In the genomic region with DNA sequence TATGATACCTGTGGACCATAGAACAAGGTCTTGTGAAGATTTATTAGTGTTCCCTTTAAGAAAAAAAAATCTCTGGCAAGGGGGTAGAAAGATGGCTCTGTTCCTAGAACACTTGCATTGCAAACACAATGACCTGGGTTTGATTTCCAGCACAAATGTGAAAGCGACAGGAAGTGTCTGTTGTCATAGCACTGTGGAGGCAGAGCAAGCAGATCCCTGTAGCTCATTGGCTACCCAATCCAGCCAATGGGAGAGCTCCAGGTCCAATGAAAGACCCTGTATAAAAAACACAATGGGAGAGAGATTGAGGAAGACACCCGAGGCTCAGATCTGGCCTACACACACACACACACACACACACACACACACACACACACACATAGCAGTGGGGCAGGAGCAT, we compare ENCODE assay signal across 12 mouse cellular contexts. TPM values are rescaled to one million over a fixed set of nuclear protein-coding genes. Genes with fewer than 3 reads are reported as not detected.
DNase-seq lines count a peak whose midpoint lies in the region; ATAC-seq and TF ChIP-seq lines count a peak whose summit lies in the region.
"Had no signal": no experiment of that assay in that cellular context is flagged by ENCODE, and none has a peak within 500 bp of the region (broad histone marks: within the 10 kb centered on the region; RNA-seq: fewer than 3 reads in every experiment).

No protein-coding gene starts in this region.

- no peaks in the 10 kb centered on the region for H3K27me3 ChIP-seq in forebrain, embryonic 12.5 days
- H3K27me3 ChIP-seq in forebrain, embryonic 10.5 days (ENCODE audit: poor library complexity, severe bottlenecking): no peaks in the 10 kb centered on the region
- no peaks in the 10 kb centered on the region; a peak in 2 of 4 replicates for H3K27me3 ChIP-seq in MEL (ENCODE audit: control insufficient read depth in 1 of 2, insufficient read depth in 2 of 2, low read length in 2 of 2)
- H3K27me3 ChIP-seq in forebrain, embryonic 15.5 days: no peaks in the 10 kb centered on the region
- no peaks in the 10 kb centered on the region for H3K27me3 ChIP-seq in midbrain, embryonic 10.5 days (ENCODE audit: low read depth, poor library complexity, severe bottlenecking)
- no peaks in the 10 kb centered on the region for H3K27me3 ChIP-seq in kidney, embryonic 15.5 days

- no peak for TF ChIP-seq CTCF in MEL (IDR thresholded peaks at IDR 0.05 in 2 of 3, conservative IDR thresholded peaks at IDR 0.05 in 1 of 3; ENCODE audit: control insufficient read depth in 1 of 3, insufficient read depth in 1 of 3, low read depth in 2 of 3, low read length in 3 of 3, poor library complexity in 1 of 3, severe bottlenecking in 1 of 3)

- TF ChIP-seq RAD21 in MEL (IDR thresholded peaks at IDR 0.05; ENCODE audit: low read depth, low read length): no peak

- no peak overlapping the region for H3K9ac ChIP-seq in forebrain, embryonic 12.5 days
- no peak overlapping the region for H3K9ac ChIP-seq in MEL (ENCODE audit: control insufficient read depth, low read depth, low read length, poor library complexity, severe bottlenecking)
- H3K9ac ChIP-seq in forebrain, embryonic 15.5 days (replicated peaks): no peak overlapping the region
- no peak overlapping the region for H3K9ac ChIP-seq in kidney, embryonic 15.5 days

- H3K79me2 ChIP-seq in MEL (ENCODE audit: control insufficient read depth, insufficient read depth, low read length, poor library complexity): no peaks in the 10 kb centered on the region

- H3K4me1 ChIP-seq in forebrain, embryonic 12.5 days: 0 out of 2 replicates have a peak, but pooled peaks cover 11% of the 10 kb centered on the region
- 0 out of 2 replicates have a peak, but pooled peaks cover 3% of the 10 kb centered on the region for H3K4me1 ChIP-seq in forebrain, embryonic 10.5 days
- H3K4me1 ChIP-seq in MEL (ENCODE audit: control insufficient read depth in 1 of 2, insufficient read depth in 2 of 2, low read length in 2 of 2): no peaks in the 10 kb centered on the region
- no peaks in the 10 kb centered on the region for H3K4me1 ChIP-seq in forebrain, embryonic 15.5 days
- 0 out of 2 replicates have a peak, but pooled peaks cover 4% of the 10 kb centered on the region for H3K4me1 ChIP-seq in midbrain, embryonic 10.5 days
- H3K4me1 ChIP-seq in kidney, embryonic 15.5 days: no peaks in the 10 kb centered on the region
- H3K4me1 ChIP-seq: heart, embryonic 10.5 days had no signal

- no peaks in the 10 kb centered on the region for H3K9me3 ChIP-seq in forebrain, embryonic 12.5 days
- no peaks in the 10 kb centered on the region for H3K9me3 ChIP-seq in forebrain, embryonic 10.5 days
- H3K9me3 ChIP-seq in MEL (replicated peaks; ENCODE audit: insufficient read depth, low read length): no peaks in the 10 kb centered on the region
- H3K9me3 ChIP-seq in forebrain, embryonic 15.5 days: no peaks in the 10 kb centered on the region
- no peaks in the 10 kb centered on the region for H3K9me3 ChIP-seq in midbrain, embryonic 10.5 days (replicated peaks)
- H3K9me3 ChIP-seq in kidney, embryonic 15.5 days (replicated peaks): no peaks in the 10 kb centered on the region
- H3K9me3 ChIP-seq: heart, embryonic 10.5 days had no signal

- no peaks in the 10 kb centered on the region for H3K36me3 ChIP-seq in forebrain, embryonic 12.5 days (replicated peaks)
- H3K36me3 ChIP-seq in forebrain, embryonic 10.5 days (replicated peaks): no peaks in the 10 kb centered on the region
- no peaks in the 10 kb centered on the region for H3K36me3 ChIP-seq in MEL (ENCODE audit: control insufficient read depth in 1 of 2, insufficient read depth in 2 of 2, low read length in 2 of 2)
- no peaks in the 10 kb centered on the region for H3K36me3 ChIP-seq in forebrain, embryonic 15.5 days
- no peaks in the 10 kb centered on the region for H3K36me3 ChIP-seq in midbrain, embryonic 10.5 days
- H3K36me3 ChIP-seq in kidney, embryonic 15.5 days: no peaks in the 10 kb centered on the region
- H3K36me3 ChIP-seq: heart, embryonic 10.5 days had no signal

- TF ChIP-seq POLR2A in MEL (IDR thresholded peaks at IDR 0.05; ENCODE audit: control insufficient read depth in 1 of 2, insufficient read depth in 1 of 2, low read depth in 1 of 2, low read length in 2 of 2, poor library complexity in 1 of 2): no peak

- no peak for DNase-seq in forebrain, embryonic 10.5 days (ENCODE audit: extremely low spot score, low spot score)
- peak; percentile 21 for DNase-seq in MEL (ENCODE audit: low read depth, low spot score)
- peak; percentile 16 for DNase-seq in midbrain, embryonic 10.5 days (ENCODE audit: low spot score)
- DNase-seq in left cerebral cortex, adult 8-10 months (ENCODE audit: low spot score in 2 of 2): no peak
- DNase-seq in kidney, adult 18-20 months: no peak
- DNase-seq: cerebellum, adult 9-11 months; kidney, postnatal 4 days had no signal

- no peak overlapping the region for H3K4me2 ChIP-seq in forebrain, embryonic 12.5 days
- H3K4me2 ChIP-seq in forebrain, embryonic 15.5 days (replicated peaks): no peak overlapping the region
- no peak overlapping the region for H3K4me2 ChIP-seq in kidney, embryonic 15.5 days

- H3K4me3 ChIP-seq in forebrain, embryonic 12.5 days (replicated peaks): no peak overlapping the region
- no peak overlapping the region for H3K4me3 ChIP-seq in forebrain, embryonic 10.5 days
- H3K4me3 ChIP-seq in MEL (ENCODE audit: control insufficient read depth in 1 of 2, insufficient read depth in 1 of 2, low read depth in 2 of 2, low read length in 2 of 2): no peak overlapping the region
- H3K4me3 ChIP-seq in forebrain, embryonic 15.5 days: no peak overlapping the region
- no peak overlapping the region for H3K4me3 ChIP-seq in midbrain, embryonic 10.5 days
- H3K4me3 ChIP-seq in kidney, embryonic 15.5 days (replicated peaks): no peak overlapping the region
- H3K4me3 ChIP-seq: heart, embryonic 10.5 days had no signal

- no peak for TF ChIP-seq EP300 in MEL (IDR thresholded peaks at IDR 0.05; ENCODE audit: low read depth in 1 of 2, low read length in 2 of 2)

- ATAC-seq in forebrain, embryonic 12.5 days (ENCODE audit: low FRiP score): peak; percentile 70; the same call in 1 of the 2 replicates
- peak; percentile 77; the same call in 1 of the 2 replicates for ATAC-seq in forebrain, embryonic 15.5 days (replicated peaks)
- ATAC-seq in kidney, embryonic 15.5 days (replicated peaks; ENCODE audit: low FRiP score): no peak

- WGBS in forebrain, embryonic 12.5 days: 21% methylated on average over 2 of the region's 2 CpGs
- 43% methylated on average over 2 of the region's 2 CpGs for WGBS in forebrain, embryonic 10.5 days
- 20% methylated on average over 2 of the region's 2 CpGs for WGBS in forebrain, embryonic 15.5 days
- 51% methylated on average over 2 of the region's 2 CpGs for WGBS in midbrain, embryonic 10.5 days
- 47% methylated on average over 2 of the region's 2 CpGs for WGBS in kidney, embryonic 15.5 days

- no peak overlapping the region for H3K27ac ChIP-seq in forebrain, embryonic 12.5 days
- H3K27ac ChIP-seq in forebrain, embryonic 10.5 days: no peak overlapping the region
- H3K27ac ChIP-seq in MEL (ENCODE audit: control insufficient read depth, low read depth, low read length): no peak overlapping the region
- H3K27ac ChIP-seq in forebrain, embryonic 15.5 days (replicated peaks): no peak overlapping the region
- H3K27ac ChIP-seq in midbrain, embryonic 10.5 days (replicated peaks): peak overlapping the region; percentile 49
- H3K27ac ChIP-seq in kidney, embryonic 15.5 days: no peak overlapping the region
- H3K27ac ChIP-seq: heart, embryonic 10.5 days had no signal

TF ChIP-seq in MEL, 35 proteins besides CTCF, POLR2A, EP300 and RAD21:
- TF ChIP-seq E2F4 (IDR thresholded peaks at IDR 0.05; ENCODE audit: borderline replicate concordance, low read depth, low read length) (no peak), MEF2A (IDR thresholded peaks at IDR 0.05; ENCODE audit: extremely low read depth, insufficient replicate concordance, low read depth, low read length, poor library complexity, severe bottlenecking) (no peak), ELF1 (IDR thresholded peaks at IDR 0.05; ENCODE audit: low read depth, low read length) (no peak), ZNF384 (IDR thresholded peaks at IDR 0.05; ENCODE audit: low read depth, low read length) (no peak), CHD1 (IDR thresholded peaks at IDR 0.05; ENCODE audit: low read depth, low read length) (no peak), ZMIZ1 (IDR thresholded peaks at IDR 0.05; ENCODE audit: low read depth, low read length) (no peak), ETS1 (IDR thresholded peaks at IDR 0.05; ENCODE audit: low read depth, low read length) (no peak), GABPA (IDR thresholded peaks at IDR 0.05; ENCODE audit: low read depth, low read length) (no peak), POLR2AphosphoS2 (IDR thresholded peaks at IDR 0.05; ENCODE audit: low read length) (no peak), GATA1 (IDR thresholded peaks at IDR 0.05; ENCODE audit: low read depth, low read length) (no peak), USF2 (IDR thresholded peaks at IDR 0.05; ENCODE audit: borderline replicate concordance in 1 of 2, insufficient read depth in 1 of 2, low read depth in 1 of 2, low read length in 2 of 2) (no peak), ZKSCAN1 (IDR thresholded peaks at IDR 0.05; ENCODE audit: low read depth, low read length) (no peak), SMC3 (IDR thresholded peaks at IDR 0.05; ENCODE audit: low read depth, low read length) (no peak), TCF12 (IDR thresholded peaks at IDR 0.05; ENCODE audit: low read depth, low read length) (no peak)

RNA-seq across cellular contexts. Expression of gene Plg, which starts 4.1 kb away (rescaled TPM):
- 0.10 TPM in 1 of 2 replicates, not detected in the other for polyA plus RNA-seq in forebrain, embryonic 12.5 days (2016; fragmentation: Nextera tagmentation; extraction: Ambion mirVana)
- polyA plus RNA-seq in forebrain, embryonic 10.5 days (2016; fragmentation: Nextera tagmentation; extraction: Ambion mirVana): 0.07 TPM in 1 of 2 replicates, not detected in the other
- not detected in 2 replicates for total RNA-seq in MEL (2012; rRNA removed)
- polyA plus RNA-seq in MEL (2012; ENCODE audit: insufficient read depth in 1 of 2, insufficient read length in 2 of 2, low read depth in 1 of 2, low replicate concordance in 2 of 2, missing spikeins in 1 of 2): not detected
- polyA plus RNA-seq in forebrain, embryonic 15.5 days (2015; fragmentation: Nextera tagmentation; extraction: Ambion mirVana): 0.23 TPM in 1 of 2 replicates, not detected in the other
- polyA plus RNA-seq in midbrain, embryonic 10.5 days (2016; fragmentation: Nextera tagmentation; extraction: Ambion mirVana): not detected in 2 replicates
- total RNA-seq in left cerebral cortex, adult 8-10 months (2022): under 1 TPM in 3 of 4 experiments, not detected in 1; 0.13 to 0.53 (median 0.16) TPM
- 1.4 and 3.6 TPM in 2 replicates for polyA plus RNA-seq in kidney, embryonic 15.5 days (2015; fragmentation: Nextera tagmentation; extraction: Ambion mirVana)
- total RNA-seq: hematopoietic stem cell, adult 5-6 weeks had no signal

Comparison
In these comparisons a context has a peak if more than half of its experiments do, and no peak if none do; other contexts are left out.
1. DNase-seq: peak in MEL (single experiment) and midbrain, embryonic 10.5 days (single experiment); none in forebrain, embryonic 10.5 days (single experiment), left cerebral cortex, adult 8-10 months (0 of 2) and kidney, adult 18-20 months (single experiment).